Mouse (Mus musculus) MEL (cell line): Measurements from ENCODE around the gene Coq10b.
A peak's percentile ranks its signal among the peaks of the same experiment; 100 is the strongest.

Experiments used
- CTCF ChIP-seq, 3 experiments: IDR thresholded peaks in 2 of 3; conservative IDR thresholded peaks in 1 of 3; 2 replicates each; pipeline ENCODE4 v1.5.1; 2011 to 2012; ENCODE audit warnings: low read length in 3 of 3, low read depth in 2 of 3, mild to moderate bottlenecking in 2 of 3, improper control_type of control experiment in 1 of 3, inconsistent platforms in 1 of 3, mixed read lengths in 1 of 3, moderate library complexity in 1 of 3; ENCODE audit not compliant: control insufficient read depth in 1 of 3, insufficient read depth in 1 of 3, poor library complexity in 1 of 3, severe bottlenecking in 1 of 3
- ELF1 ChIP-seq: IDR thresholded peaks from 2 replicates; pipeline ENCODE4 v1.6.1; 2014; ENCODE audit warnings: low read depth, mild to moderate bottlenecking, inconsistent platforms, low read length, improper control_type of control experiment, moderate library complexity
- GATA1 ChIP-seq: IDR thresholded peaks from 2 replicates; pipeline ENCODE4 v1.6.1; 2011; ENCODE audit warnings: low read depth, low read length, improper control_type of control experiment
- KAT2A ChIP-seq: conservative IDR thresholded peaks from 2 replicates; pipeline ENCODE4 v1.6.1; 2012; ENCODE audit warnings: low read depth, low read length, improper control_type of control experiment, inconsistent platforms
- MAX ChIP-seq: IDR thresholded peaks from 2 replicates; pipeline ENCODE4 v1.6.1; 2011; ENCODE audit warnings: low read length, improper control_type of control experiment
- NELFE ChIP-seq: IDR thresholded peaks from 2 replicates; pipeline ENCODE4 v1.6.1; 2011; ENCODE audit warnings: low read depth, low read length, improper control_type of control experiment
- POLR2A ChIP-seq, 2 experiments: IDR thresholded peaks; 2 replicates each; pipeline ENCODE4 v1.6.1; 2011 to 2012; ENCODE audit warnings: low read length in 2 of 2, mild to moderate bottlenecking in 2 of 2, control low read depth in 1 of 2, improper control_type of control experiment in 1 of 2, low read depth in 1 of 2, moderate library complexity in 1 of 2; ENCODE audit not compliant: control insufficient read depth in 1 of 2, insufficient read depth in 1 of 2, poor library complexity in 1 of 2
- SIN3A ChIP-seq: IDR thresholded peaks from 2 replicates; pipeline ENCODE4 v1.6.1; 2012; ENCODE audit warnings: low read length, improper control_type of control experiment, inconsistent platforms
- SMC3 ChIP-seq: IDR thresholded peaks from 2 replicates; pipeline ENCODE4 v1.6.1; 2011; ENCODE audit warnings: low read depth, low read length, improper control_type of control experiment
- TCF12 ChIP-seq: IDR thresholded peaks from 2 replicates; pipeline ENCODE4 v1.6.1; 2014; ENCODE audit warnings: low read depth, mild to moderate bottlenecking, inconsistent platforms, low read length, improper control_type of control experiment, moderate library complexity
- ZMIZ1 ChIP-seq: IDR thresholded peaks from 2 replicates; pipeline ENCODE4 v1.6.1; 2012; ENCODE audit warnings: low read depth, mild to moderate bottlenecking, inconsistent platforms, low read length, improper control_type of control experiment, moderate library complexity
- ZNF384 ChIP-seq: IDR thresholded peaks from 2 replicates; pipeline ENCODE4 v1.6.1; 2012; ENCODE audit warnings: low read depth, mild to moderate bottlenecking, inconsistent platforms, low read length, improper control_type of control experiment

DNA sequence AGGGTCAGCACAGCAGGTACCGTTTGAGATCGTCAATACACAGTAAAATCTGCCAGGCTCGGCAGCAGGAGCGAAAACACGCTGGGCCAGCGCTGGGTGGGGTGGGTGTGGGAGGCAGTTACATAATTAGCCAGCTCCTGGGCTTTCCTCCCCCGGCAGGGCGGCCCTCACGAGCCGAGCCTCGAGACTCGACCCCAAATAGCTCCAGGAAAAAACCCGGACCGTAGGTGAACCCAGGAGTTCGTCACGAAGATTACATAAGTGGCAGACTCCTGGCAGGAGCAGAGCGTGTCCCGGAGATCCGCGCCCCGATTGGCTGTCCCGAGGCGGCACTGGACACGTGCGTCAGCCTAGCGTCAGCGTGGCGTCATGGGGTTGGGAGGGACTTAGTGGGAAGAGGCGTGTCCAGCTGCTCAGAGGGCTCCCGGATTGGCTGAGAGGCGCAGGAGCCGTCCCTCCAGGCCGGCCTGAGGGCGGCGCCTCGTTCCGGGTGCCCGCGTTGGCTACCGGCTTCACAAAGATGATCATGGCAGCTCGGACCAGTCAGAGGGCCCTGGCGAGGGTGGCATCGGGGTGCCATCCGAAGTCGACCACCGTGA is at the start of gene Coq10b:
- TF ChIP-seq CTCF (IDR thresholded peaks at IDR 0.05 in 2 of 3, conservative IDR thresholded peaks at IDR 0.05 in 1 of 3; ENCODE audit: control insufficient read depth in 1 of 3, insufficient read depth in 1 of 3, low read depth in 2 of 3, low read length in 3 of 3, poor library complexity in 1 of 3, severe bottlenecking in 1 of 3) (no peak), MAX (peak; percentile 97), TCF12 (no peak; the same call in 1 of the 2 replicates), SIN3A (peak; percentile 2; the same call in 1 of the 2 replicates), ELF1 (peak; percentile 61; the same call in 1 of the 2 replicates), GATA1 (no peak), ZNF384 (no peak), ZMIZ1 (no peak), SMC3 (no peak), POLR2A (IDR thresholded peaks at IDR 0.05; ENCODE audit: control insufficient read depth in 1 of 2, insufficient read depth in 1 of 2, low read depth in 1 of 2, low read length in 2 of 2, poor library complexity in 1 of 2) (peak; percentile 36 to 84; a peak in 3 of 4 replicates), NELFE (peak; percentile 75), KAT2A (no peak)
